Mouse (Mus musculus) midbrain, embryonic 15.5 days (tissue): ENCODE measurements at regions not wholly inside any gene's neighbourhood (a gene's known extent, or its start where the extent isn't known, plus 50 kb on each side); places are given as distances from the start of the nearest gene placed in this dataset.
A peak's percentile ranks its signal among the peaks of the same experiment; 100 is the strongest.

ENCODE experiments used
- ATAC-seq: fragments of 200-750 bp; cut with Nextera tagmentation; replicated peaks from 2 replicates; pipeline ENCODE4 v1.8.0; 2017; ENCODE audit warnings: moderate TSS enrichment
- H3K27ac ChIP-seq: fragments of 300-500 bp; sonication (generic); 2 replicates; pipeline ENCODE4 v1.5.1; 2015; ENCODE audit warnings: mild to moderate bottlenecking, inconsistent platforms
- H3K27me3 ChIP-seq: fragments of 300-500 bp; sonication (generic); replicated peaks from 2 replicates; pipeline ENCODE4 v1.6.1; 2015; ENCODE audit warnings: inconsistent platforms
- H3K36me3 ChIP-seq: fragments of 300-500 bp; sonication (generic); replicated peaks from 2 replicates; pipeline ENCODE4 v1.6.1; 2015; ENCODE audit warnings: inconsistent platforms
- H3K4me1 ChIP-seq: fragments of 300-500 bp; sonication (generic); 2 replicates; pipeline ENCODE4 v1.6.1; 2015; ENCODE audit warnings: inconsistent platforms
- H3K4me2 ChIP-seq: fragments of 300-500 bp; sonication (generic); 2 replicates; pipeline ENCODE4 v1.6.1; 2015; ENCODE audit warnings: inconsistent platforms, mild to moderate bottlenecking, moderate library complexity
- H3K4me3 ChIP-seq: fragments of 300-500 bp; sonication (generic); 2 replicates; pipeline ENCODE4 v1.5.1; 2015; ENCODE audit warnings: mild to moderate bottlenecking, inconsistent platforms
- H3K9ac ChIP-seq: fragments of 300-500 bp; sonication (generic); 2 replicates; pipeline ENCODE4 v1.6.1; 2015; ENCODE audit warnings: mild to moderate bottlenecking, inconsistent platforms
- H3K9me3 ChIP-seq: fragments of 300-500 bp; sonication (generic); 2 replicates; pipeline ENCODE4 v1.6.1; 2016; ENCODE audit warnings: inconsistent platforms
- WGBS: fragments of 180-500 bp; shearing (Covaris S2); methylation state at CpG from one replicate; pipeline ENCODE4 v1.1.7; 2015; ENCODE audit warnings: mixed read lengths; 5-methylcytosine and 5-hydroxymethylcytosine counted together

GRCm38 (mm10) chr9:93005182-93005953 is 463.3 kb downstream of the Plod2 start:
- H3K27ac ChIP-seq: no peak overlapping the region
- no peaks in the 10 kb centered on the region for H3K9me3 ChIP-seq
- no peak overlapping the region for H3K4me3 ChIP-seq
- no peaks in the 10 kb centered on the region for H3K4me1 ChIP-seq
- no peaks in the 10 kb centered on the region for H3K36me3 ChIP-seq
- no peak overlapping the region for H3K4me2 ChIP-seq
- H3K9ac ChIP-seq: no peak overlapping the region
- 86% methylated on average over 3 of the region's 3 CpGs for WGBS
- no peaks in the 10 kb centered on the region for H3K27me3 ChIP-seq
- ATAC-seq: peak; percentile 74

GRCm38 (mm10) chr9:93008511-93009302 is 466.7 kb downstream of the Plod2 start:
- Histone ChIP-seq H3K4me2 (no peak overlapping the region), H3K27me3 (no peaks in the 10 kb centered on the region), H3K4me3 (no peak overlapping the region), H3K9ac (no peak overlapping the region), H3K36me3 (no peaks in the 10 kb centered on the region), H3K27ac (no peak overlapping the region), H3K4me1 (no peaks in the 10 kb centered on the region), H3K9me3 (no peaks in the 10 kb centered on the region)
- no peak for ATAC-seq
- 42% methylated on average over 4 of the region's 4 CpGs for WGBS

- no peaks in the 10 kb centered on the region for H3K27me3 ChIP-seq
- WGBS: 28% methylated on average over 10 of the region's 10 CpGs
- 0 out of 2 replicates have a peak, but pooled peaks have one; percentile 45 for ATAC-seq
Observed at GRCm38 (mm10) chr9:93044298-93044912, 502.4 kb downstream of the Plod2 start.

DNA sequence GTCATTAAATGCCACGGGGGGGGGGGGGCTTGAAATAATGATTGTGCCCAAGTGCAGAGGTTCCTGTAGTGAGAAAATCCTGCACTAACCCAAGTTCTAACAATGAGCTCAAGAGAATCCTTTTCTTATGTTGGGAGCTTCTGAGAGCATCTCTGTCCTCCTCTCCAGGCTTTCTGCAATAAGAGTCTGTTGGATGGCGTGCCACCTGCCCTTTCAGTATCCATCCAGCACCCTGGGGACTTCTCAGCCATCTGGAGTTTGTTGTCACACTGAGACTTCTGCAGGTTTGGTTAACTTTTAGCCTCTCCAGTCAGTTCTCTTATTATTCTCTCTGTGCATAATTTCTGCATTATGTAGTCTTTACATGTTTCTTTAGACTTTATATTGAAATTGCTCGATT is 530.1 kb downstream of the Plod2 start:
- no peak overlapping the region for H3K9ac ChIP-seq
- no peak for ATAC-seq
- no peaks in the 10 kb centered on the region for H3K9me3 ChIP-seq
- no peaks in the 10 kb centered on the region for H3K36me3 ChIP-seq
- no peak overlapping the region for H3K4me2 ChIP-seq
- H3K4me1 ChIP-seq: no peaks in the 10 kb centered on the region
- WGBS: 66% methylated on average over 3 of the region's 3 CpGs
- no peaks in the 10 kb centered on the region for H3K27me3 ChIP-seq
- no peak overlapping the region for H3K4me3 ChIP-seq
- no peak overlapping the region for H3K27ac ChIP-seq

More at GRCm38 (mm10) chr9:93044298-93044912, 502.4 kb downstream of the Plod2 start:
- no peaks in the 10 kb centered on the region for H3K9me3 ChIP-seq
- H3K4me2 ChIP-seq: no peak overlapping the region
- H3K27ac ChIP-seq: no peak overlapping the region
- H3K9ac ChIP-seq: no peak overlapping the region
- H3K36me3 ChIP-seq: no peaks in the 10 kb centered on the region
- H3K4me3 ChIP-seq: no peak overlapping the region
- H3K4me1 ChIP-seq: no peaks in the 10 kb centered on the region

- Histone ChIP-seq H3K36me3 (no peaks in the 10 kb centered on the region), H3K4me3 (no peak overlapping the region), H3K27ac (no peak overlapping the region), H3K4me1 (no peaks in the 10 kb centered on the region), H3K9me3 (no peaks in the 10 kb centered on the region), H3K9ac (no peak overlapping the region), H3K4me2 (no peak overlapping the region), H3K27me3 (no peaks in the 10 kb centered on the region)
- no peak for ATAC-seq
- WGBS: 88% methylated on average over 1 of the region's 1 CpGs
Observed at GRCm38 (mm10) chr9:93083114-93083513, 541.1 kb downstream of the Plod2 start.

DNA sequence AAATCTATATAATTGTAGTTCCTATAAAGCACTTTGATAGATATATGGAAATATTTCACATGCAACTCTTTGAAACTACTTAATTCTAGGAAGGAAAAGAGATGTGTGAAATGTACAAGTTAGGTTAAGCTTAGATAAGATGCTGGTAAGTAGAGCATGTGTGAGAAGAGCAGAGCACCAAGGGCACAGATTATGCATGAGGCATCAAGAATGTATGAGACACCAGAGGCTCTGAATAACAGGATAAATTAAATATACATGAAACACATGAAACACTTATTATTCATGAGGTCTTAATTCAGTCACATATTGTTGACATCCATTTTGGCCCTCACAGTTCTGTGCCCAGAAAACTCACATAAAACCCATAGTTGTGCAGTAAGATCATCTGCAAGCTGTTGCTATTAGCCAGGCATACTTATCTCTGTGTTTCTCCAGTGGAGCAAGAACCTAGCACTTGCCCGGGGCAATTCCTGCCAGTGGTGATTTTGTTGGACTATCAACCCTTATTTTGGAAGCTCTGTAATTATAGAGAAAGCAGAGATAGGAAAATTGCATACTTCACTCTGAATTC is 556.1 kb downstream of the Plod2 start:
- Histone ChIP-seq H3K27me3 (no peaks in the 10 kb centered on the region), H3K9ac (no peak overlapping the region), H3K4me2 (no peak overlapping the region), H3K9me3 (no peaks in the 10 kb centered on the region), H3K36me3 (no peaks in the 10 kb centered on the region), H3K4me3 (no peak overlapping the region), H3K27ac (no peak overlapping the region), H3K4me1 (no peaks in the 10 kb centered on the region)
- ATAC-seq: peak; percentile 83
- 52% methylated on average over 1 of the region's 1 CpGs for WGBS

GRCm38 (mm10) chr9:93130561-93130960 is 588.5 kb downstream of the Plod2 start:
- no peaks in the 10 kb centered on the region for H3K9me3 ChIP-seq
- H3K4me1 ChIP-seq: no peaks in the 10 kb centered on the region
- no peaks in the 10 kb centered on the region for H3K36me3 ChIP-seq
- H3K4me3 ChIP-seq: no peak overlapping the region
- H3K27ac ChIP-seq: no peak overlapping the region
- H3K27me3 ChIP-seq: no peaks in the 10 kb centered on the region
- H3K9ac ChIP-seq: no peak overlapping the region
- 83% methylated on average over 1 of the region's 1 CpGs for WGBS
- H3K4me2 ChIP-seq: no peak overlapping the region
- no peak for ATAC-seq

DNA sequence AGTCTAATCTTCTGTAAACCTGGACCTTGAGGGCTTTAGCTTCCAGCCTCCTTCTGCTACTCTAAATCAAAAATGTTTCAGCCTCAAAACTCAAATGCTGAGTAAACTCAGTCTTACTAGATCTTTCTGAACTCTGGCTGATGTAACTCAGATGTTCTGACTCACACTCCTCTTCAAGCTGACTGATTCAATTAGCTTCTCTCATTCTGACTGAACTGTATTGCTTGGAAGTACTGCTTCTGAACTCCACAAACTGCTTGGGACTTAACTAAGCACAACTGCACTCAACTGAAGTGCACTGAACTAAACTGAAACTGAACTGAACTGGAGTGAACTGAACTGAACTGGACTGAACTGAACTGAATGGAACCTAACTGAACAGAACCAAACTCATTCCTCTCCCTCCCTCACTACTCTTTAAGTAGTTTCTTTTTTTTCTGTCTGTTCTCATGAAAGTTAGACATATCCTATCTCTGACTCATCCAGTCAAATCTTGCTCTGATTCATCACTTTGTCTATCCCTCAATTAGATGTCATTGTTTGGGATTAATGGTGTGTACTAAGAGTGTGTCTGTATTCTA is 589.7 kb downstream of the Plod2 start:
- H3K4me1 ChIP-seq: no peaks in the 10 kb centered on the region
- no peaks in the 10 kb centered on the region for H3K27me3 ChIP-seq
- H3K4me3 ChIP-seq: no peak overlapping the region
- H3K27ac ChIP-seq: no peak overlapping the region
- no peaks in the 10 kb centered on the region for H3K9me3 ChIP-seq
- H3K9ac ChIP-seq: no peak overlapping the region
- no peaks in the 10 kb centered on the region for H3K36me3 ChIP-seq
- no peak for ATAC-seq
- no peak overlapping the region for H3K4me2 ChIP-seq

- WGBS: 88% methylated on average over 1 of the region's 1 CpGs
Observed at GRCm38 (mm10) chr9:93136349-93136748, 594.3 kb downstream of the Plod2 start.

GRCm38 (mm10) chr9:93170071-93170470 is 628.0 kb downstream of the Plod2 start:
- Histone ChIP-seq H3K4me2 (no peak overlapping the region), H3K27me3 (no peaks in the 10 kb centered on the region), H3K4me1 (no peaks in the 10 kb centered on the region), H3K36me3 (no peaks in the 10 kb centered on the region), H3K27ac (no peak overlapping the region), H3K9ac (no peak overlapping the region), H3K4me3 (no peak overlapping the region), H3K9me3 (no peaks in the 10 kb centered on the region)
- no peak for ATAC-seq

More at GRCm38 (mm10) chr9:93136349-93136748, 594.3 kb downstream of the Plod2 start:
- Histone ChIP-seq H3K27me3 (no peaks in the 10 kb centered on the region), H3K27ac (no peak overlapping the region), H3K4me3 (no peak overlapping the region), H3K9ac (no peak overlapping the region), H3K4me2 (no peak overlapping the region), H3K4me1 (no peaks in the 10 kb centered on the region), H3K9me3 (no peaks in the 10 kb centered on the region), H3K36me3 (no peaks in the 10 kb centered on the region)
- ATAC-seq: no peak

- WGBS: 71% methylated on average over 1 of the region's 1 CpGs
- ATAC-seq: no peak
- no peaks in the 10 kb centered on the region for H3K36me3 ChIP-seq
Observed at GRCm38 (mm10) chr9:93186638-93187037, 644.6 kb downstream of the Plod2 start.

GRCm38 (mm10) chr9:93232562-93232961 is 690.5 kb downstream of the Plod2 start:
- Histone ChIP-seq H3K27me3 (no peaks in the 10 kb centered on the region), H3K4me3 (no peak overlapping the region), H3K36me3 (no peaks in the 10 kb centered on the region), H3K27ac (no peak overlapping the region), H3K4me2 (no peak overlapping the region), H3K9ac (no peak overlapping the region), H3K9me3 (no peaks in the 10 kb centered on the region), H3K4me1 (no peaks in the 10 kb centered on the region)
- ATAC-seq: no peak

More at GRCm38 (mm10) chr9:93186638-93187037, 644.6 kb downstream of the Plod2 start:
- Histone ChIP-seq H3K27ac (no peak overlapping the region), H3K9ac (no peak overlapping the region), H3K4me1 (no peaks in the 10 kb centered on the region), H3K4me3 (no peak overlapping the region), H3K9me3 (no peaks in the 10 kb centered on the region), H3K27me3 (no peaks in the 10 kb centered on the region), H3K4me2 (no peak overlapping the region)
